Mouse (Mus musculus): ENCODE results near the gene Cdv3.

DNA sequence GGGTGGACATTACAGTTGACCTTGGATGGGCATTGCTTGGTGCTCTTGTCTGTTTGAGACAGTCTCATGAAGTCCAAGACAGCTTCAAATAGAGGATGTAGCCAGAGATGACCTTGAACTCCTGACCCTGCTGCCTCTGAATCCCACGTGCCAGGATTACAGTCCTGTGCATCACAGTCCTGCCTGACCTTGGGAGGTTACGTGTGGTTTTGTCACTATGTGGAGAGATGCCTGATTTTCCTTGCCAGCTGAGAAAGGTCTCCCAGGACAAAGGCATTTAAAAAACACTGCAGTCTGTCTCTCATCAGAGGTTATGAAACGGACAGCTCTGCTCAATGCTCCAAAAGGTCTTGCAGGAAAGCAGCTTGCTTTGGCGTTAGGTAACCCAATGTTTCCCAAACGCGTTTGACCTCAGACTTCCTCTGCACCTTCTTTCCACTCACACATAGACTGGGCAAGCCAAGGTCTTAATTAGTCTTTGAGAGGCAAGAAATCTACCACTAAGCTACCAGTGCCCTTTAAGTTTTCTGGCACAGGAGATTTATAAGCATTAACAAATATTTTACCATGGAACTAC, 26.2 kb upstream of the Cdv3 start:
- TF ChIP-seq POLR2A (IDR thresholded peaks at IDR 0.05; ENCODE audit: insufficient read depth, low read length) (no peak), CTCF (IDR thresholded peaks at IDR 0.05; ENCODE audit: low read depth, low read length) (no peak), EP300 (IDR thresholded peaks at IDR 0.05; ENCODE audit: insufficient read depth, low read depth, low read length) (no peak)

Data from ES-Bruce4 (cell line).